Comparison of ENCODE assay signal across 20 mouse cellular contexts in the genomic region with DNA sequence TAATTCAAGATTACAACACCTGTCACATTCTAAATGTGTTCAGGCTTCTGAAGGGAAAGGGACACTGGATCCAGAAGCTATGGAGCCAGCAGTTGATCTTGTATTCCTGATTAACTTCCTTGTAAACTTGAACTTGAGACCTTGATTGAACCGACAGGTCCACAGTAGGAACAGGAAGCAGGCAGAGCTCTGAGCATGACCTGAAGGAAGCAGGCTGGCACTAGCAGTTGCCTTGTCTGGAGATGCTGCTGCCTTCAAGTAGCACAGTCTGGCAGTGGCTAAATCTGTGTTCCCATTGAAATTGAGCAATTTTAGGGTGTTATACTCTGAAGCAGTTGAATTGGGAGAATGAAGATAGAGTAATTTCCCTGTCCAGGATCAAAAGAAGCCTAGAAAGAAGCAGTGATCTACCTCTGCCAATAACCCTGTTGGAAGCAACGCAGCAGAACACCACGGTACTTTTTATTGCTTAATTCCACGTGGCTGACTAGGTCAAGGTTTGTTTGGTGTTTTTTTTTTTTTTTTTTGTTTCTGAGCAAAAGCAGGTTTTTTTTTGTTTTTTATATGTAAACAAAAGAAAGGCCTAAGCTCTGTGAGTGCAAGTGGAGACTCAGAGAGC.
DNase-seq lines count a peak whose midpoint lies in the region; ATAC-seq and TF ChIP-seq lines count a peak whose summit lies in the region.
"Had no signal": no experiment of that assay in that cellular context is flagged by ENCODE, and none has a peak within 500 bp of the region (broad histone marks: within the 10 kb centered on the region; RNA-seq: fewer than 3 reads in every experiment).

No protein-coding gene starts in this region.

- ATAC-seq in embryonic facial prominence, embryonic 12.5 days (ENCODE audit: insufficient number of reproducible peaks, insufficient read depth, low FRiP score, low TSS enrichment) = no peak
- ATAC-seq in stomach, postnatal 0 days (ENCODE audit: low FRiP score, low TSS enrichment) = peak; percentile 50; the same call in 1 of the 2 replicates
- ATAC-seq: forebrain, embryonic 16.5 days; Patski had no signal

- no peak overlapping the region for H3K4me3 ChIP-seq in embryonic facial prominence, embryonic 12.5 days
- no peak overlapping the region for H3K4me3 ChIP-seq in embryonic facial prominence, embryonic 10.5 days
- H3K4me3 ChIP-seq in layer of hippocampus, adult 2 months = no peak overlapping the region
- no peak overlapping the region for H3K4me3 ChIP-seq in stomach, postnatal 0 days (ENCODE audit: low read depth, low read length)
- H3K4me3 ChIP-seq: embryonic facial prominence, embryonic 13.5 days; forebrain, embryonic 12.5 days; heart, embryonic 10.5 days had no signal

- no peak for DNase-seq in embryonic facial prominence, embryonic 10.5 days (ENCODE audit: low spot score)
- no peak for DNase-seq in layer of hippocampus, adult 2 months (ENCODE audit: low spot score in 2 of 2)
- DNase-seq in layer of hippocampus, postnatal 25 days (ENCODE audit: extremely low spot score in 1 of 2, low spot score in 1 of 2) = no peak
- DNase-seq in adipocyte (ENCODE audit: low spot score) = peak; percentile 58
- no peak for DNase-seq in stomach, postnatal 0 days (ENCODE audit: low spot score)
- no peak for DNase-seq in spleen, postnatal 10 days (ENCODE audit: low spot score in 2 of 2)
- DNase-seq: cerebellum, adult 11-12 months; cerebellum, adult 9-10 months; cerebellum, postnatal 36 days; gastrocnemius, postnatal 10 days; heart, adult 18-20 months; heart, postnatal 10 days; heart, postnatal 4 days had no signal

- no peak overlapping the region for H3K9ac ChIP-seq in embryonic facial prominence, embryonic 12.5 days
- no peak overlapping the region for H3K9ac ChIP-seq in stomach, postnatal 0 days (ENCODE audit: low read length)
- H3K9ac ChIP-seq: embryonic facial prominence, embryonic 13.5 days; forebrain, embryonic 12.5 days; hindbrain, embryonic 14.5 days had no signal

- H3K36me3 ChIP-seq in embryonic facial prominence, embryonic 12.5 days = peaks cover 49% of the 10 kb centered on the region
- peaks cover 78% of the 10 kb centered on the region for H3K36me3 ChIP-seq in embryonic facial prominence, embryonic 10.5 days (replicated peaks)
- peaks cover 25% of the 10 kb centered on the region for H3K36me3 ChIP-seq in stomach, postnatal 0 days (ENCODE audit: control insufficient read depth, insufficient read depth, low read length)

- H3K27me3 ChIP-seq in embryonic facial prominence, embryonic 12.5 days = no peaks in the 10 kb centered on the region
- H3K27me3 ChIP-seq in embryonic facial prominence, embryonic 10.5 days (replicated peaks; ENCODE audit: low read depth, poor library complexity, severe bottlenecking) = no peaks in the 10 kb centered on the region
- no peaks in the 10 kb centered on the region for H3K27me3 ChIP-seq in stomach, postnatal 0 days (ENCODE audit: control insufficient read depth, insufficient read depth, low read length)
- H3K27me3 ChIP-seq: embryonic facial prominence, embryonic 13.5 days; forebrain, embryonic 12.5 days; Patski had no signal

- H3K9me3 ChIP-seq in embryonic facial prominence, embryonic 12.5 days = no peaks in the 10 kb centered on the region
- no peaks in the 10 kb centered on the region for H3K9me3 ChIP-seq in embryonic facial prominence, embryonic 10.5 days
- H3K9me3 ChIP-seq in stomach, postnatal 0 days (ENCODE audit: control insufficient read depth, low read length) = no peaks in the 10 kb centered on the region
- H3K9me3 ChIP-seq: embryonic facial prominence, embryonic 13.5 days; forebrain, embryonic 12.5 days; heart, embryonic 10.5 days had no signal

- TF ChIP-seq CTCF in layer of hippocampus, adult 2 months (conservative IDR thresholded peaks at IDR 0.05) = no peak
- no peak for TF ChIP-seq CTCF in stomach, postnatal 0 days (IDR thresholded peaks at IDR 0.05; ENCODE audit: low read depth)

- TF ChIP-seq EP300 in stomach, postnatal 0 days (optimal IDR thresholded peaks at IDR 0.05) = no peak

- WGBS in embryonic facial prominence, embryonic 12.5 days = 74% methylated on average over 4 of the region's 4 CpGs
- 88% methylated on average over 4 of the region's 4 CpGs for WGBS in embryonic facial prominence, embryonic 10.5 days
- 55% methylated on average over 4 of the region's 4 CpGs for WGBS in stomach, postnatal 0 days

- no peak overlapping the region for H3K4me2 ChIP-seq in embryonic facial prominence, embryonic 12.5 days (replicated peaks)
- no peak overlapping the region for H3K4me2 ChIP-seq in stomach, postnatal 0 days (replicated peaks; ENCODE audit: low read depth)
- H3K4me2 ChIP-seq: embryonic facial prominence, embryonic 13.5 days; forebrain, embryonic 12.5 days; hindbrain, embryonic 14.5 days had no signal

- H3K27ac ChIP-seq in embryonic facial prominence, embryonic 12.5 days = 0 out of 2 replicates have a peak overlapping the region, but pooled peaks have one; percentile 33
- H3K27ac ChIP-seq in embryonic facial prominence, embryonic 10.5 days (replicated peaks) = no peak overlapping the region
- peak overlapping the region; percentile 28; the same call in 1 of the 2 replicates for H3K27ac ChIP-seq in layer of hippocampus, adult 2 months
- H3K27ac ChIP-seq in stomach, postnatal 0 days (replicated peaks) = no peak overlapping the region
- H3K27ac ChIP-seq: embryonic facial prominence, embryonic 13.5 days; forebrain, embryonic 12.5 days; heart, embryonic 10.5 days; hindbrain, embryonic 14.5 days had no signal

- no peaks in the 10 kb centered on the region for H3K4me1 ChIP-seq in embryonic facial prominence, embryonic 12.5 days
- H3K4me1 ChIP-seq in embryonic facial prominence, embryonic 10.5 days = no peaks in the 10 kb centered on the region
- H3K4me1 ChIP-seq in stomach, postnatal 0 days (replicated peaks; ENCODE audit: control insufficient read depth, insufficient read depth) = no peaks in the 10 kb centered on the region
- H3K4me1 ChIP-seq: embryonic facial prominence, embryonic 13.5 days; forebrain, embryonic 12.5 days had no signal

Comparison
In these comparisons a context has a peak if more than half of its experiments do, and no peak if none do; other contexts are left out.
1. H3K27ac ChIP-seq: peak in embryonic facial prominence, embryonic 12.5 days (single experiment) and layer of hippocampus, adult 2 months (single experiment); none in embryonic facial prominence, embryonic 10.5 days (single experiment) and stomach, postnatal 0 days (single experiment).